Mouse (Mus musculus) lung, embryonic 14.5 days (tissue): ENCODE results near the gene Rpl36a-ps1. TPM values are rescaled to one million over a fixed set of nuclear protein-coding genes. Genes with fewer than 3 reads are reported as not detected.
"Not testable (repeated sequence)": the region's sequence is repeated elsewhere in the genome, so short reads cannot be mapped to it uniquely, and the experiment has no call there.

ENCODE experiments used
- ATAC-seq: fragments of 200-750 bp; cut with Nextera tagmentation; 2 replicates; pipeline ENCODE4 v1.8.0; 2017; ENCODE audit warnings: mild to moderate bottlenecking, moderate TSS enrichment, moderate library complexity; ENCODE audit not compliant: insufficient read depth
- DNase-seq: peaks from one replicate; pipeline ENCODE4 v3.0.0-alpha.2; 2015
- H3K27ac ChIP-seq: fragments of 300-500 bp; sonication (generic); 2 replicates; pipeline ENCODE4 v1.5.1; 2014; ENCODE audit warnings: low read depth, mild to moderate bottlenecking, moderate library complexity
- H3K27me3 ChIP-seq: fragments of 300-500 bp; sonication (generic); 2 replicates; pipeline ENCODE4 v1.6.1; 2014; ENCODE audit warnings: low read length, control low read depth; ENCODE audit not compliant: insufficient read depth
- H3K36me3 ChIP-seq: fragments of 300-500 bp; sonication (generic); 2 replicates; pipeline ENCODE4 v1.6.1; 2014; ENCODE audit warnings: control low read depth; ENCODE audit not compliant: insufficient read depth
- H3K4me1 ChIP-seq: fragments of 300-500 bp; sonication (generic); 2 replicates; pipeline ENCODE4 v1.6.1; 2014; ENCODE audit warnings: antibody characterized with exemption, control low read depth; ENCODE audit not compliant: insufficient read depth
- H3K4me2 ChIP-seq: fragments of 300-500 bp; sonication (generic); 2 replicates; pipeline ENCODE4 v1.6.1; 2014; ENCODE audit warnings: mild to moderate bottlenecking
- H3K4me3 ChIP-seq: fragments of 300-500 bp; sonication (generic); 2 replicates; pipeline ENCODE4 v1.5.1; 2014; ENCODE audit warnings: low read depth, low read length
- H3K9ac ChIP-seq: fragments of 300-500 bp; sonication (generic); 2 replicates; pipeline ENCODE4 v1.6.1; 2014
- H3K9me3 ChIP-seq: fragments of 300-500 bp; sonication (generic); 2 replicates; pipeline ENCODE4 v1.6.1; 2016; ENCODE audit warnings: low read depth, low read length, control low read depth
- CTCF ChIP-seq: IDR thresholded peaks from 2 replicates; pipeline ENCODE4 v1.5.1; 2016; ENCODE audit warnings: antibody characterized with exemption, low read depth
- WGBS: fragments of 180-500 bp; shearing (Covaris S2); extraction: QIAGEN DNeasy Blood & Tissue Kit; methylation state at CpG from one replicate; pipeline ENCODE4 v1.1.7; 2014; 5-methylcytosine and 5-hydroxymethylcytosine counted together
- polyA plus RNA-seq: library from polyadenylated mRNA; unstranded; fragments of >200 nt; fragmentation: Nextera tagmentation; extraction: Ambion mirVana; gene quantifications from 2 replicates; pipeline ENCODE4 v1.2.1, GENCODE M21; 2014

Gene Rpl36a-ps1
- polyA plus RNA-seq = 2.0 and 2.1 TPM in 2 replicates

GRCm38 (mm10) chr14:98994218-98994617, at the start of gene Rpl36a-ps1:
Rpl36a-ps1 (minus strand) TSS chr14:98994318.
- WGBS = 93% methylated on average over 7 of the region's 7 CpGs
- Histone ChIP-seq H3K27ac (no peak within 1 kb of the TSS), H3K27me3 (no peaks in the 10 kb centered on the region), H3K4me2 (no peak within 1 kb of the TSS), H3K9ac (no peak within 1 kb of the TSS), H3K36me3 (no peaks in the 10 kb centered on the region), H3K9me3 (no peaks in the 10 kb centered on the region), H3K4me3 (no peak within 1 kb of the TSS), H3K4me1 (no peaks in the 10 kb centered on the region)
- TF ChIP-seq CTCF = no peak
- no peak for ATAC-seq
- DNase-seq = no peak

GRCm38 (mm10) chr14:99043499-99043898, 49.4 kb upstream of the Rpl36a-ps1 start:
- peaks cover 11% of the 10 kb centered on the region; the same call in 1 of the 2 replicates for H3K4me1 ChIP-seq
- H3K27me3 ChIP-seq = no peaks in the 10 kb centered on the region
- H3K36me3 ChIP-seq = peaks cover 10% of the 10 kb centered on the region
- peak overlapping the region; percentile 34; the same call in 1 of the 2 replicates for H3K9ac ChIP-seq
- no peak for DNase-seq
- no peak for TF ChIP-seq CTCF
- WGBS = 56% methylated on average over 1 of the region's 1 CpGs
- ATAC-seq = no peak
- no peaks in the 10 kb centered on the region for H3K9me3 ChIP-seq
- peak overlapping the region; percentile 73; the same call in 1 of the 2 replicates for H3K4me2 ChIP-seq
- no peak overlapping the region for H3K27ac ChIP-seq
- H3K4me3 ChIP-seq = no peak overlapping the region

GRCm38 (mm10) chr14:99041416-99041815, 47.3 kb upstream of the Rpl36a-ps1 start:
- WGBS = 72% methylated on average over 4 of the region's 4 CpGs
- Histone ChIP-seq H3K36me3 (peaks cover 21% of the 10 kb centered on the region), H3K9me3 (no peaks in the 10 kb centered on the region), H3K4me3 (no peak overlapping the region), H3K4me2 (no peak overlapping the region), H3K27ac (no peak overlapping the region; the same call in 1 of the 2 replicates), H3K4me1 (peaks cover 11% of the 10 kb centered on the region; the same call in 1 of the 2 replicates), H3K9ac (no peak overlapping the region), H3K27me3 (no peaks in the 10 kb centered on the region)
- no peak for TF ChIP-seq CTCF
- no peak for ATAC-seq
- no peak for DNase-seq

GRCm38 (mm10) chr14:99039308-99039707, 45.2 kb upstream of the Rpl36a-ps1 start:
- not testable (repeated sequence) for ATAC-seq
- WGBS = 84% methylated on average over 5 of the region's 5 CpGs

GRCm38 (mm10) chr14:99037703-99038102, 43.6 kb upstream of the Rpl36a-ps1 start:
- no peak for DNase-seq
- H3K27ac ChIP-seq = no peak overlapping the region

More at GRCm38 (mm10) chr14:99039308-99039707, 45.2 kb upstream of the Rpl36a-ps1 start:
- not testable (repeated sequence) for H3K9me3 ChIP-seq, H3K9ac ChIP-seq, H3K4me2 ChIP-seq, H3K4me1 ChIP-seq, DNase-seq, H3K27me3 ChIP-seq, H3K27ac ChIP-seq, H3K4me3 ChIP-seq
- peaks cover 32% of the 10 kb centered on the region for H3K36me3 ChIP-seq

GRCm38 (mm10) chr14:99036039-99036438, 41.9 kb upstream of the Rpl36a-ps1 start:
- Histone ChIP-seq H3K27ac (no peak overlapping the region), H3K36me3 (peaks cover 38% of the 10 kb centered on the region), H3K9me3 (no peaks in the 10 kb centered on the region), H3K4me2 (no peak overlapping the region), H3K27me3 (no peaks in the 10 kb centered on the region), H3K9ac (no peak overlapping the region), H3K4me1 (no peaks in the 10 kb centered on the region), H3K4me3 (no peak overlapping the region)
- 42% methylated on average over 4 of the region's 4 CpGs for WGBS
- DNase-seq (peak; percentile 50), ATAC-seq (peak; percentile 69)
- TF ChIP-seq CTCF = no peak

More at GRCm38 (mm10) chr14:99037703-99038102, 43.6 kb upstream of the Rpl36a-ps1 start:
- H3K4me3 ChIP-seq = no peak overlapping the region
- TF ChIP-seq CTCF = no peak
- no peak for ATAC-seq
- no peaks in the 10 kb centered on the region for H3K9me3 ChIP-seq
- H3K4me1 ChIP-seq = no peaks in the 10 kb centered on the region
- WGBS = 84% methylated on average over 2 of the region's 2 CpGs
- H3K4me2 ChIP-seq = no peak overlapping the region
- H3K36me3 ChIP-seq = peaks cover 38% of the 10 kb centered on the region
- H3K27me3 ChIP-seq = no peaks in the 10 kb centered on the region
- H3K9ac ChIP-seq = no peak overlapping the region

- not testable (repeated sequence) for ATAC-seq, H3K27me3 ChIP-seq, H3K27ac ChIP-seq, H3K4me3 ChIP-seq, H3K9me3 ChIP-seq, H3K9ac ChIP-seq, DNase-seq, H3K4me1 ChIP-seq, H3K4me2 ChIP-seq
- peaks cover 38% of the 10 kb centered on the region for H3K36me3 ChIP-seq
- WGBS = 89% methylated on average over 8 of the region's 8 CpGs
Observed at GRCm38 (mm10) chr14:99034851-99035250, 40.7 kb upstream of the Rpl36a-ps1 start.
